Mouse (Mus musculus) liver, adult (tissue): ENCODE measurements at regions not wholly inside any gene's neighbourhood (a gene's known extent, or its start where the extent isn't known, plus 50 kb on each side); places are given as distances from the start of the nearest gene placed in this dataset.

Experiments
- GATA4 ChIP-seq: IDR thresholded peaks from 2 replicates; pipeline ENCODE4 v1.6.1; 2014; ENCODE audit warnings: mild to moderate bottlenecking, low read length; ENCODE audit not compliant: insufficient replicate concordance

GRCm38 (mm10) chr8:107642241-107642640 is 54.0 kb upstream of the Psmd7 start:
- TF ChIP-seq GATA4: no peak

DNA sequence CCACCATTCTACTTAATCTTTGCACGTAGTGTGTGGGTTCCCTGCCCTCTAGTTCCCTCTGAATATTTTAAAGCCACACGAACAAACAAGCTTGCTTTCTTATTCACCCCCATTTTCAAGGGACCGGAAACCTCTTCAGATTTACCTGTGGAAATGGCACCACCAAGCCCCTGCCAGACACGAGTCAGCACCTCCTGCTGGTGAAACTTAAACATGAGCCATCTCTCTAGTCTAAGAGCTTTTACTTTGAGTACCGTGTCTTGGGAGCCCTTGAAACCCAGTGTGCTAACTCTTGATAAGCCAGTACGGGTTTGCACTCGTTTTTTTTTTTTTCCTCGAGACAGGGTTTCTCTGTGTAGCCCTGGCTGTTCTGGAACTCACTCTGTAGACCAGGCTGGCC is 59.7 kb upstream of the Psmd7 start:
- no peak for TF ChIP-seq GATA4

DNA sequence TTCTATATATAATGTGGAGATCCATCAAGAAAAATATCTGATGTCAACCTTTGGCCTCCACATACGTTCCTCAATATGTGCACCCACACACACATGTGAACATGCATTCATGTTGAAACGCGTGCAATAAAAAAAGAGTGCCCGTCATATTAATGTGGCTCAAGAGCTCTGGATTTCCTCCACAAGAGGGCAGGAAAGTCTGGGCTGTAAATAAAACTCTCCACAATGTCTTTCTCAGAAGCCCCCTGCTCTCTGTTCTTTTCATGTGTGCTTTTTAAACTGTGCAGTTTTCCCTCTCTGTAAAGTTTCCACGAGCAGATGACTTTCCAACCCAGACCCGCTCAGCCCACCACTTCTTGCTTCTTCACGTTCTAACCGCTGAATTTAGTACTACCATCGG is 62.0 kb upstream of the Psmd7 start:
- TF ChIP-seq GATA4: no peak

DNA sequence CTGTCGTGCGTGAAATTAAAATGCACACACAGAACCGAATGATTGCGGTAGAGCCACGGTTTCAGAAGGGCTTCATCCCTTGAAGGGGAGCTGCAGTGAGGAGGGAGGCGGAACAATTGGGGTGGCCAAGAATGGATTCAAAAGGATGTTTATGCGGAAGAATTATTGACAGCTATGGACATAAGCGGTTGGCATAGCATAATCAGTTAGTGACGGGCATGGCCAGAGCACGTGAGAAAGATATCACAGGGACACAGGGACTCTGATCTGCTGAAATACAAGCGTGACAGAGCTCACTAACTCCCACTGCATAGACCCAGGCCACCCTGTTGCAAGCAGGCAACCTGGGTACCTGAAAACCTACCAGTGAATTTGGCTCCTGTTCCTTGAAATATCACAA is 63.2 kb upstream of the Psmd7 start:
- TF ChIP-seq GATA4: no peak

DNA sequence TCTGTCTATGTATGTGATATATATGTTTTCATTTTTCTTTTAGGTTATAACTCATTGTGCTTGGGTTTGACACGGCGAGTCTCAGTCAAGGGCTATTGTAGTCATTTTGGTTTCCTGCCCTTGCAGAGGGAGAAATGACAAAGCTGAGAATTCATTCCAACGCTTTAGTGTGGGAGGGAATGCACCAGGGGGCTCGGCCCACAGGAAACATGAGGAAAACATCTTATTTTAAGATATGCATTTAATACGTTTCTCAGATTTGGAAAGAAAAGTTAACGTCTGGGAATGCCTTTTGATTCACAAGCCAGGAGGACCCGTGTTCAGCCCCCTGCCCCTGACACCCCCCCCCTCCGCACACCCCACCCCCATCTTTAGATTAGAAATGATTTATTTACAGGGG is 64.0 kb upstream of the Psmd7 start:
- no peak for TF ChIP-seq GATA4

DNA sequence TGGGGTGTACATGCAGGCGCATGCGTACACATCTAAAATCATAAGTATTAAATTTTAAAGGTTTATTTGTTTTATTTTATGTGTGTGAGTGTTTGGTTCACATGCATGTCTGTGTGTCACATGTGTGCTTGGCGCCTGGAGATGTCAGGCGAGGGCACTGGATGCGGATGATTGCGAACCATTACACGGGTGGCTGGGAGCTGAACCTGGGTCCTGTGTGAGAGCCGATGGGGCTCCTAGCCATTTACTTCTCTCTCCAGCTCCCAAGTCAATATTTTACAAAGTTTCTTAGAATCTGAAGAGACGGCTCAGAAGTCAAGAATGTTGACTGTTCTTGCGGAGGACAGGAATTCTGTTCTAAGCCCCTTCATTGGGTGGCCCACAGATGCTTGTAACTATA is 65.4 kb upstream of the Psmd7 start:
- no peak for TF ChIP-seq GATA4

GRCm38 (mm10) chr8:107656622-107657021 is 68.4 kb upstream of the Psmd7 start:
- no peak for TF ChIP-seq GATA4

DNA sequence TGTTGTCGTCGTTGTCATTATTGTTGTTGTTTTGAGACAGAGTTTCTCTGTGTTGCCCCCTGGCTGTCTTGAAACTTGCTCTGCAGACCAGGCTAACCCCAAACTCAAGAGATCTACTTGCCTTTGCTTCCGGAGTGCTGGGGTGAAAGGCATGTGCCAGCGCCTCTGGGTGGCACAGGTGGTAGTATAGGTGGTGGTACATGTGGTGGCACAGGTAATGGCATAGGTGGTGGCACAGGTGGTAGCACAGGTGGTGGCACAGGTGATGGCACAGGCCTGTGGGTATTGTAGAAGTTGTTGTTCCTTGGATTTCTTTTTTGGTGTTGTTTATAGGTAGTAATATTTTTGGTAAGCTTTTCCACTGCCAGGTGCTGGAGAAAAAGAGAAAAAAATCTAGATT is 69.5 kb upstream of the Psmd7 start:
- no peak for TF ChIP-seq GATA4

DNA sequence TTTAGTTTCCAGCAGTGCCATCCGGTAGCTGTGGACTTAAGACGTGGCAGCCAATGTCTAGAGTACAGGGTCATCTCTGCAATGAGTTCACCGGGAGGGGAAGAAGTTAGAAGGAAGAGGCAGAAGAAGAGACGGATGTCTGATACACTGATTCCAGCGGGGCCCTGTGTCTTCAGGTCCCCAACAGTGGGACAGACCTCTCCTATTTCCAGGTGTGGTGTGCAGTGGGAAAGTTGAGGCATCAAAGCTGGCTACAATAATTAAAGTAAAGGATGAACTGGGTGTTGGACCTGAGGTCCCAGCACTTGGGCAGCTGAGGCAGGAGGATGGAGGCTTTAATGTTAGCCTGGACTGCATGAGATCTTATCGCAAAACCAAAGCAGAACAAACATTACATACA is 70.1 kb upstream of the Psmd7 start:
- TF ChIP-seq GATA4: no peak

GRCm38 (mm10) chr8:107660624-107661023 is 72.4 kb upstream of the Psmd7 start:
- TF ChIP-seq GATA4: no peak

DNA sequence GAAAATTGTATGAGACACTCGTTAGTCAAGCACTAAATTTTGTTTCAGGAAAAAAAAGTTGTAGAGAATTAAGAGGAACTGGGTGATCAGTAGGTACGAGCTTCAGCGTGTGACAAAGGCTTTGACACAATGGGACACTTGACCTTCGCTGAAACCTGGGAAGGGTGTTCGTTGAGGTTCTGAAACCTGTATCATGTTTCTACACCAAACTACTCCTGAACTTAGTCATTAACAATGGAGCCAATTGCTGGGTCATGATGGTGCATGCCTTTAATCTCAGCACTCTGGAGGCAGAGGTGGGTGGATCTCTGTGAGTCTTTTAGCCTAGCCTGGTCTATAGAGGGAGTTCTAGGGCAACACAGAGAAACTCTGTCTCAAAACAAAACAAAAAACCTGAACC is 81.3 kb upstream of the Psmd7 start:
- no peak for TF ChIP-seq GATA4

GRCm38 (mm10) chr8:107671471-107671870 is 83.2 kb upstream of the Psmd7 start:
- no peak for TF ChIP-seq GATA4

DNA sequence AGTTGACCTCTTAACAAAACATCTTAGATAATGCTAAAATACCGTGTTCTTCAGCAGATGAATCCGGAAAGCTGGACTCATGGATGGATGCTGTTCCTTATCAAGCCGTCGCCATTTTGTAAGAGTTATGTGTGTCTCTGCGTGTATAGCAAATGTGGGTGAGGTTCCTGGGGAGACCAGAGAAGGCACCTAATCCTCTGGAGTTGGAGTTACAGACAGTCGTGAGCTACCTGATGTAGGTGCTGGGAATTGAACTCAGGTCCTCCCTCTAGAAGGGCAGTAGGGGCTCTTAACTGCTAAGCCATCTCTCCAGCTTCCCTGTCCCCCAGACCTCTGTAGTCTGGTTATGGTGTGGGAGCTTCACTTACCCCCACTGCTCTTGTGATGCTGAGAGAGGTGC is 84.4 kb upstream of the Psmd7 start:
- no peak for TF ChIP-seq GATA4

DNA sequence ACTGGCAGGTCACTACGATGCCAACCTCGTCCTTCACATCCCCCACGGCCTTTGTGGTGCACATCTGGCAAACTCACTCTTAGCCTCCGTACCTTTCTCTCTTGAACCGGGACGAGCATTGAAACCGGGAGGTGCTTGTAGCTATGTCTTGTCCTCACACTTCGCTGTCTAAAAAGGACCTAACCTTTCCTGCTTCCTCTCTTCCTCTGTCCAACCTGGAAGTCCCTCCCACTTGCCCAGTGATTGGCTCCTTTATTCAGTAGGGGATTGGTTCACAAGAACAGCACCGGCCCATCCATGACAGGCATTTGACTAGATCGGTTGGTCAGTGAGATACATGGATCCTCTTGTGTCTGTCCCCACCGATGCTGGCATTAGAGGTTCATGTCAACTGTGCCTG is 93.8 kb upstream of the Psmd7 start:
- no peak for TF ChIP-seq GATA4

DNA sequence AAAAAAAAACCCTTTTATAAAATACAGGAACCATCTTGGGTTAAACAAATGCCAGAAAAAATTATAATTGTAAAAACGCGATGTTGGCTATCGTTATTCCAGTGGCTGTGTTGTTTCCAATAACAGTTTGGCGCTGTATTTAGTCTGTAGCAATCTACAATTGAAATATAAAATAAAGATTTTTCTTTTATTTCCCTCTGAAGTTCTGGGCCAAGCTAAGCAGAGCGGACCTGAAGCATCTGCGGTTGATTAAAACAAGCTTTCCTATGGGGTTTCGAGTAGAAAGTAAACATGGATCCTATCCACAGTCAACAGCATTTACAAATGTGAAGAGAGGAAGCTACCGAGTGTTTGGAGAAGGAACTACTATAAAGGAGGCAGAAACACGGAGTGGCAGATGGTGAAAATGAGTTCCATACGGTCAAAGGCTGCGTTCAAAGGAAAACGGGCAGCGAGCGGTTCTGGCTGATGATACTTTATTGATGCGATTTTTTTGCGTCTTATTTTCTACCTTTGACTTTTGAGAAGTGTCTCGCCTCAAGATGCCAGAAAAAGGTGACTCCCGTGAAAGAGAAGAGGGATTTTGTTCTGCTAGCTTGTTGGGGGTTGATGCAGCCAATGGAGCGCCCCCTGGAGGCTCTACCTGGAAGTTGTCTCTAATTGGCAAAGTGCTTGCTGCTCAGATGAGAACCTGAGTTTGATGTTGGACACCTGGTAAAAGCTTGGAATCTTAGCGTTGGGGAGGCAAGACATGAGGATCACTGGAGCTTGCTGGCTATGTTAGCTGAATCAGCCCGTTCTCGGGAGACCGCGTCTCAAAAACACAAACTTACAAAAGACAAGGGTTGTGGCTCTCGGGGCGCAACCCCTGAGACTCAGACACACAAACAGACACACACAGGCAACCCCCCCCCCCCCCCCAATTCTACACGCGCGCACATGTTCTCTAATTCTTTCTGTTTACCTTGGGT is 96.7 kb upstream of the Psmd7 start:
- TF ChIP-seq GATA4: no peak

- no peak for TF ChIP-seq GATA4
Measured at GRCm38 (mm10) chr8:107686936-107687335, 98.7 kb upstream of the Psmd7 start.

GRCm38 (mm10) chr8:107687529-107687928 is 99.3 kb upstream of the Psmd7 start:
- TF ChIP-seq GATA4: no peak
